Mouse (Mus musculus) embryonic fibroblast, embryonic 13.5 days (primary cell): ENCODE results near the gene Hoxc4. TPM values are rescaled to one million over a fixed set of nuclear protein-coding genes. Genes with fewer than 3 reads are reported as not detected.

Experiments used
- H3K27ac ChIP-seq: 2 replicates; pipeline ENCODE4 v1.5.1; 2012; ENCODE audit warnings: low read length, control low read depth, inconsistent platforms; ENCODE audit not compliant: insufficient read depth
- H3K4me1 ChIP-seq: 2 replicates; pipeline ENCODE4 v1.6.1; 2011; ENCODE audit warnings: low read length; ENCODE audit not compliant: control insufficient read depth, insufficient read depth
- H3K4me3 ChIP-seq: 2 replicates; pipeline ENCODE4 v1.5.1; 2011; ENCODE audit warnings: mild to moderate bottlenecking, control low read depth, low read length; ENCODE audit not compliant: insufficient read depth
- CTCF ChIP-seq: IDR thresholded peaks from 2 replicates; pipeline ENCODE4 v1.5.1; 2011; ENCODE audit warnings: mild to moderate bottlenecking, control low read depth, low read length, moderate library complexity, borderline replicate concordance; ENCODE audit not compliant: insufficient read depth
- POLR2A ChIP-seq: IDR thresholded peaks from 2 replicates; pipeline ENCODE4 v1.6.1; 2011; ENCODE audit warnings: low read depth, mild to moderate bottlenecking, control low read depth, low read length, moderate library complexity
- polyA plus RNA-seq: library from polyadenylated mRNA; stranded (reverse); fragments of >200 nt; gene quantifications from 2 replicates; pipeline ENCODE4 v1.2.4, GENCODE M21; 2011; ENCODE audit warnings: low read depth; ENCODE audit not compliant: missing spikeins, insufficient read length

Hoxc4 gene
- polyA plus RNA-seq, 1 experiment = 12.6 TPM

DNA sequence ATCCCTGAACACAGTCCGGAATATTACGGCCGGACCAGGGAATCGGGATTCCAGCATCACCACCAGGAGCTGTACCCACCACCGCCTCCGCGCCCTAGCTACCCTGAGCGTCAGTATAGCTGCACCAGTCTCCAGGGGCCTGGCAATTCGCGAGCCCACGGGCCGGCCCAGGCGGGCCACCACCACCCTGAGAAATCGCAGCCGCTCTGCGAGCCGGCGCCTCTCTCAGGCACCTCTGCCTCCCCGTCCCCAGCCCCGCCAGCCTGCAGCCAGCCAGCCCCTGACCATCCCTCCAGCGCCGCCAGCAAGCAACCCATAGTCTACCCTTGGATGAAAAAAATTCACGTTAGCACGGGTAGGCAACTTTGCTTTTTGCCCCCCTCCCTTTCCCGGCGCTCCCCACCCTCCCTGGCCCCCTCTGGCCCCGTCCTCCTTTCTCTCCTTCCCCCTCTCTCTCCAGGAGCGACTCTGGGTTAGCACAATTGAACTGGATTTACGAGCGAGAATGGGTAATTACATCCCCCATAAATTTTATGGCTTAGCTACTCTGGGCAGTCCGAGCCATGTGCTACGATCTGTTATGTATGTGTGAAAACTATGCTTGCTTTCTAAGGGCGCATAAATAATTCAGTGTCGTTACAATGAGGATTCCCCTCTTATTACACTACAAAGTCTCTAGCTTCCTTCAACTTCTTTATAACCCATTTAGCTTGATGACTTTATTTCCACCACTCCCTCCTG is 16.2 kb downstream of the Hoxc4 start:
- Histone ChIP-seq H3K27ac (peak overlapping the region; percentile 39; the same call in 1 of the 2 replicates), H3K4me1 (peaks cover 5% of the 10 kb centered on the region), H3K4me3 (peak overlapping the region; percentile 36)
- TF ChIP-seq POLR2A (no peak), CTCF (no peak)

GRCm38 (mm10) chr15:103035548-103035881 is 16.8 kb downstream of the Hoxc4 start:
- Histone ChIP-seq H3K4me3 (peak overlapping the region; percentile 36), H3K4me1 (peaks cover 5% of the 10 kb centered on the region), H3K27ac (no peak overlapping the region)
- TF ChIP-seq CTCF = no peak
- TF ChIP-seq POLR2A = no peak

DNA sequence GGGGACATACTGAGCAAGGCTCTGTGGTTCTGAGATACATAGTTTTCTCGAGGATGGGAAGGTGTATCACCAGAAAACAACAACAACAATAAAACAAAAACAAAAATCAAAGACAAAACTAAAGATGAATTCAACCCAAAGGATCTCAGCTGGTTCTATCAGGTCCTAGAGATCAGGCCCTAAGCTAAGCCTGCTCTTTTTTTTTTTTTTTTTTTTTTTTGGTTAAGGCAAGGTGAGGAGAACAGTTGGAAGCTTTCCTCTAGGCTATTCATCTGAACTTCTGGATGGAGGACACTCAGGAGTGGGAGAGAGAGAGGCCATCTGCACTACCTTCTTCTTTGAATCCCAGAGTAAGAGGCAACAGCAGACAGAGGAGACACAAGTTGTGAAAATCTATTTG is 18.8 kb downstream of the Hoxc4 start:
- no peak overlapping the region for H3K27ac ChIP-seq
- H3K4me3 ChIP-seq = no peak overlapping the region
- no peak for TF ChIP-seq CTCF
- no peak for TF ChIP-seq POLR2A
- peaks cover 5% of the 10 kb centered on the region for H3K4me1 ChIP-seq

- peaks cover 2% of the 10 kb centered on the region; the same call in 1 of the 2 replicates for H3K4me1 ChIP-seq
- TF ChIP-seq CTCF = no peak
- H3K27ac ChIP-seq = peak overlapping the region; percentile 42; the same call in 1 of the 2 replicates
- H3K4me3 ChIP-seq = no peak overlapping the region
Measured at GRCm38 (mm10) chr15:103038701-103039480, 20.2 kb downstream of the Hoxc4 start.

GRCm38 (mm10) chr15:103039609-103040008 is 20.9 kb downstream of the Hoxc4 start:
- Histone ChIP-seq H3K4me1 (peaks cover 2% of the 10 kb centered on the region; the same call in 1 of the 2 replicates), H3K4me3 (no peak overlapping the region), H3K27ac (peak overlapping the region; percentile 42; the same call in 1 of the 2 replicates)
- no peak for TF ChIP-seq CTCF
- no peak for TF ChIP-seq POLR2A

DNA sequence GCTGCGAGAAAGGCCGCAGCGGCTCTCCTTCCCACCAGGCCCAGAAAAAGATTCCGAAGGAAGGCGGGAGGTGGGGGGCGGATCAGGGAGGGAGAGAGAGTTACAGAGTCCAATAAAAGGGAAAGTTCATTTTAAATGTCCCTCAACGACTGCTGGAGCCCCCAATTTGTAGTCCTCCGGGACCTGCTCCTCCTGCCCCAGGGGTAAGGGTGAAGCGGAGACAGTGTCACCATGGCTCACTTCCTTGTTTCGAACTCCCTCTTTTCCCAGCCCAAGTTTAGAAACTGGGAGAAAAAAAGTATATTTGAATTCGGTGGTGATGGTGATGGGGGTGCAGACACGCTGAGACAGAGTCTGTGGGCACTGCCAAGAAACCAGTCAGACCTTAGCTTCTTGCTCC is 21.9 kb downstream of the Hoxc4 start:
- Histone ChIP-seq H3K4me1 (peaks cover 2% of the 10 kb centered on the region; the same call in 1 of the 2 replicates), H3K27ac (peak overlapping the region; percentile 63), H3K4me3 (no peak overlapping the region)
- TF ChIP-seq POLR2A (no peak), CTCF (no peak)

GRCm38 (mm10) chr15:103041613-103042012 is 22.9 kb downstream of the Hoxc4 start:
- no peak overlapping the region for H3K4me3 ChIP-seq
- H3K27ac ChIP-seq = peak overlapping the region; percentile 63
- no peak for TF ChIP-seq POLR2A
- no peak for TF ChIP-seq CTCF
- H3K4me1 ChIP-seq = peaks cover 2% of the 10 kb centered on the region; the same call in 1 of the 2 replicates

DNA sequence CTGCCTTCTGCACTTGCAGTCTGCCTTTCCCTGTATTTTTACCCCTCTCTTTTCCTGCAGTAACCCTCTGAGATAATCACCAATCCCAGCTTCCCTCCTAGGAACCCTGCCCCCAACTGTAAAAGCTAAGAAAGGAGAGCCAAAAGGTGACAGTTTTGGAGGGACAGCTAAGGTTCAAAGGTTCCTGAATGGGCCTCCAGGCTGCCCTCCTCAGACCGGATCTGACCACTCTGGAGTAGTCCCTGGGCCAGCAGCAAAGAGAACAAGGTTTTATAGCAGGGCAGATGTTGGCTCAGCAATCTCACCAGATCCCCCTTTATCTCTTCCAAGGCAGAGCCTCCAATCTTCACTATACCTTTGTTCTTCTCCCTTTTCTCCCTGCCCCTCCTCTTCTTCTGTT is 23.5 kb downstream of the Hoxc4 start:
- no peak for TF ChIP-seq CTCF
- no peak for TF ChIP-seq POLR2A
- H3K4me1 ChIP-seq = peaks cover 2% of the 10 kb centered on the region; the same call in 1 of the 2 replicates

DNA sequence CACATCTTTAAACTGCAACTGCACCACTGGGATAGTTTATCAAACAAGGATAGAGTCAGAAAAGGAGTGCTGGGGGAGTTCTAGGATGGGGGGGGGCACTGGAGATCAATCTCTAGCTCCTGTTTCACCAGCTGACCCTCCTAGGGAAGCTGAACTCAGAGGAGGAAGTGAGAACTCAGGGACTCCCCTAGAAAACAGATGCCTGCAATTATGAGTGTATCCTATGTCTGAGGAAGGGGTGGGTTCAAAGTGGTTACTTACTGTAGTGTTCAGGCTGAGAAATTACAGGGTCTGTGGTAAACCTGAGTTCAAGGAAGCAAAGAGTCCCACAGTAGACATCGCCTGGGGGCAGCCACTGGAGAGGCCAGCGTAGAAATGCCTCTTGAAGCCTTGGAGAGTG is 32.9 kb downstream of the Hoxc4 start:
- no peak overlapping the region for H3K4me3 ChIP-seq
- H3K4me1 ChIP-seq = no peaks in the 10 kb centered on the region
- H3K27ac ChIP-seq = no peak overlapping the region
- TF ChIP-seq POLR2A (no peak), CTCF (no peak)

More for the DNA sequence above, 23.5 kb downstream of the Hoxc4 start:
- H3K27ac ChIP-seq = no peak overlapping the region
- no peak overlapping the region for H3K4me3 ChIP-seq

DNA sequence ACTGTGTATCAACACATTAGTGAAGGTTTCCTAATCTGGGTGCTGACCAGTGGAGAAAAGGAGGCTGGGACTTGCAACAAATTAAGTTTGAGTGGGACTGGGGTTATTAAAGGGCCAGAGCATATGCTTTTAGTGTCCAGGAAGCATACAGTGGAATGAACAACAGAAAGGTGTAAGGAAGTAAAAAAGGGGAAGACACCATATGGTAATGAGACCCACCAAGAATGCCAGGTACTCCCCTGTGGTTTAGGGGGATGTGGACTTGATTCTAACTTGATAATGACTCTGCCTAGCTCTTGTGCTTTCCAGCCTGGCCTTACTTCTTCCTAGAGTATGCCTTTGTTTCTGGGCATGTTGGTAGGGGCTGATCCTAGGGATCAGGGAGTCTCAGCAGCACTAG is 34.5 kb downstream of the Hoxc4 start:
- Histone ChIP-seq H3K4me1 (no peaks in the 10 kb centered on the region), H3K4me3 (no peak overlapping the region), H3K27ac (no peak overlapping the region)
- TF ChIP-seq CTCF = no peak

DNA sequence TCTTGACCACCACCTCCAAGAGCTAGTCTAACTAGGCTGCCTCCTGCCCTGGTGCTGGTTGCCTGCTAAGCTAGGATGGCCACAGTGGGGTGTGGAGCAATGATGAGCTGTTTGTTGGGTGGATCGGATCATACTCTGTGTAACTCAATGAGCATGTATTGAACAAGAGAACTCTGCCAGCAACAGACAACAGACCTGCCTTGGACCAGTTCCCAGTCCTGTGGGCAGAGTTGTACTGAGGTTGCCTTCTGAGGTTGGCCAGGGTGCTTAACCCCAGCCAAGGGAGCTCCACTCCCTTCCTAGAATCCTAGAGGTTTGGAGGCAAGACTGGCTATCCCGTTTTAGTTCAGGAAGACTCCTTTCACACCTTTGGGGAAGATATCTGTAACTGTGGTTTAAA is 37.7 kb downstream of the Hoxc4 start:
- Histone ChIP-seq H3K4me1 (no peaks in the 10 kb centered on the region), H3K27ac (no peak overlapping the region), H3K4me3 (no peak overlapping the region)
- no peak for TF ChIP-seq CTCF
- no peak for TF ChIP-seq POLR2A
